11 mouse cellular contexts compared by ENCODE assay signal in the genomic region with DNA sequence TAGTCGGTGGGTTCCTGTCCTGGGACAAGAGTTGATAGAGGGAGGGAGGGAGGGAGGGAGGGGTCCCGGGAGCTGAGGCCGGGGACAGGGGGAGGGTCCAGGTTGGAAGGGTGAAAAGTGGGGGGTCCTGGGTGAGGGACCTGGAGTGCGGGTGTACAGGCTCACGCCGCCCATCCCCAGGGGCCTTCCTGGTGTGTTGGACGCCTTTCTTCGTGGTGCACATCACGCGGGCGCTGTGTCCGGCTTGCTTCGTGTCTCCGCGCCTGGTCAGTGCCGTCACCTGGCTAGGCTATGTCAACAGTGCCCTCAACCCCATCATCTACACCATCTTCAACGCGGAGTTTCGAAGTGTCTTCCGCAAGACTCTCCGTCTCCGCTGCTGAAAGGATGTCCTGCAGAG. TPM values are rescaled to one million over a fixed set of nuclear protein-coding genes. Genes with fewer than 3 reads are reported as not detected.
DNase-seq lines count a peak whose midpoint lies in the region; ATAC-seq and TF ChIP-seq lines count a peak whose summit lies in the region.
"Had no signal": no experiment of that assay in that cellular context is flagged by ENCODE, and none has a peak within 500 bp of the region (broad histone marks: within the 10 kb centered on the region; RNA-seq: fewer than 3 reads in every experiment).

No protein-coding gene starts in this region.

- peaks cover 62% of the 10 kb centered on the region for H3K27me3 ChIP-seq in heart, embryonic 12.5 days (replicated peaks)
- H3K27me3 ChIP-seq in hindbrain, embryonic 13.5 days = peaks cover 70% of the 10 kb centered on the region
- peaks cover 74% of the 10 kb centered on the region for H3K27me3 ChIP-seq in midbrain, embryonic 10.5 days (ENCODE audit: low read depth, poor library complexity, severe bottlenecking)

- H3K4me2 ChIP-seq in heart, embryonic 12.5 days = peak overlapping the region; percentile 74
- H3K4me2 ChIP-seq in hindbrain, embryonic 13.5 days = peak overlapping the region; percentile 65

- H3K36me3 ChIP-seq in heart, embryonic 12.5 days = peaks cover 18% of the 10 kb centered on the region; the same call in 1 of the 2 replicates
- peaks cover 28% of the 10 kb centered on the region for H3K36me3 ChIP-seq in hindbrain, embryonic 13.5 days
- H3K36me3 ChIP-seq in midbrain, embryonic 10.5 days = peaks cover 30% of the 10 kb centered on the region

- no peaks in the 10 kb centered on the region for H3K9me3 ChIP-seq in heart, embryonic 12.5 days (replicated peaks)
- no peaks in the 10 kb centered on the region for H3K9me3 ChIP-seq in hindbrain, embryonic 13.5 days
- H3K9me3 ChIP-seq in midbrain, embryonic 10.5 days (replicated peaks) = no peaks in the 10 kb centered on the region

- peak overlapping the region; percentile 34; the same call in 1 of the 2 replicates for H3K9ac ChIP-seq in heart, embryonic 12.5 days
- peak overlapping the region; percentile 67; the same call in 1 of the 2 replicates for H3K9ac ChIP-seq in hindbrain, embryonic 13.5 days

- H3K4me1 ChIP-seq in heart, embryonic 12.5 days (replicated peaks) = peaks cover 29% of the 10 kb centered on the region
- peaks cover 35% of the 10 kb centered on the region for H3K4me1 ChIP-seq in hindbrain, embryonic 13.5 days (replicated peaks)
- peaks cover 37% of the 10 kb centered on the region for H3K4me1 ChIP-seq in midbrain, embryonic 10.5 days

- intact Hi-C loops in heart, postnatal 36 days (cut with DNase I) = no loop called here

- no peak for ATAC-seq in heart, embryonic 12.5 days (ENCODE audit: insufficient number of reproducible peaks, low FRiP score)
- ATAC-seq in hindbrain, embryonic 13.5 days (ENCODE audit: low FRiP score) = no peak

- WGBS in heart, embryonic 12.5 days = 5% methylated on average over 22 of the region's 22 CpGs
- 5% methylated on average over 21 of the region's 22 CpGs for WGBS in hindbrain, embryonic 13.5 days
- 6% methylated on average over 20 of the region's 22 CpGs for WGBS in midbrain, embryonic 10.5 days

- DNase-seq in heart, postnatal 36 days = no peak
- peak; percentile 27 for DNase-seq in ZHBTc4 (ENCODE audit: low read depth, low spot score)
- no peak for DNase-seq in midbrain, embryonic 10.5 days (ENCODE audit: low spot score)
- no peak for DNase-seq in right cerebral cortex, postnatal 36 days (ENCODE audit: low spot score in 2 of 2)
- DNase-seq in left cerebral cortex, adult 11 months (ENCODE audit: low spot score) = no peak
- DNase-seq in layer of hippocampus, adult 2 months (ENCODE audit: low spot score in 2 of 2) = no peak
- DNase-seq: B cell, adult 2 months; thymus, adult 18-20 months had no signal

- no peak overlapping the region for H3K27ac ChIP-seq in heart, embryonic 12.5 days (ENCODE audit: poor library complexity, severe bottlenecking)
- H3K27ac ChIP-seq in hindbrain, embryonic 13.5 days = no peak overlapping the region
- H3K27ac ChIP-seq in midbrain, embryonic 10.5 days (replicated peaks) = peak overlapping the region; percentile 10; the same call in 1 of the 2 replicates
- no peak overlapping the region for H3K27ac ChIP-seq in layer of hippocampus, adult 2 months

- H3K4me3 ChIP-seq in heart, embryonic 12.5 days = peak overlapping the region; percentile 37
- peak overlapping the region; percentile 39; the same call in 1 of the 2 replicates for H3K4me3 ChIP-seq in hindbrain, embryonic 13.5 days
- peak overlapping the region; percentile 52 for H3K4me3 ChIP-seq in midbrain, embryonic 10.5 days
- no peak overlapping the region for H3K4me3 ChIP-seq in layer of hippocampus, adult 2 months

- TF ChIP-seq CTCF in layer of hippocampus, adult 2 months (conservative IDR thresholded peaks at IDR 0.05) = no peak

RNA-seq across cellular contexts. Expression of a gene that starts 2.7 kb away (rescaled TPM):
- 0.06 and 0.15 TPM in 2 replicates for polyA plus RNA-seq in heart, embryonic 12.5 days (2016; fragmentation: Nextera tagmentation; extraction: Ambion mirVana)
- not detected for total RNA-seq in heart, postnatal 36 days (2021)
- 0.68 and 0.70 TPM in 2 replicates for polyA plus RNA-seq in hindbrain, embryonic 13.5 days (2015; fragmentation: Nextera tagmentation; extraction: Ambion mirVana)
- 0.32 and 0.62 TPM in 2 replicates for polyA plus RNA-seq in midbrain, embryonic 10.5 days (2016; fragmentation: Nextera tagmentation; extraction: Ambion mirVana)
- under 1 TPM; 0.20 to 0.23 TPM for total RNA-seq in layer of hippocampus, adult 2 months (2021)
- total RNA-seq: megakaryocyte-erythroid progenitor cell, adult 5-6 weeks had no signal

RNA-seq across cellular contexts. Expression of a gene that starts 15.5 kb away (rescaled TPM):
- 0.64 TPM in 1 of 2 replicates, not detected in the other for polyA plus RNA-seq in heart, embryonic 12.5 days (2016; fragmentation: Nextera tagmentation; extraction: Ambion mirVana)
- not detected for total RNA-seq in heart, postnatal 36 days (2021)
- 1.5 and 3.2 TPM in 2 replicates for polyA plus RNA-seq in hindbrain, embryonic 13.5 days (2015; fragmentation: Nextera tagmentation; extraction: Ambion mirVana)
- polyA plus RNA-seq in midbrain, embryonic 10.5 days (2016; fragmentation: Nextera tagmentation; extraction: Ambion mirVana) = 0.79 and 2.4 TPM in 2 replicates
- not detected for total RNA-seq in layer of hippocampus, adult 2 months (2021)
- total RNA-seq: megakaryocyte-erythroid progenitor cell, adult 5-6 weeks had no signal

RNA-seq across cellular contexts. Expression of a gene that starts 17.9 kb away (rescaled TPM):
- polyA plus RNA-seq in heart, embryonic 12.5 days (2016; fragmentation: Nextera tagmentation; extraction: Ambion mirVana) = not detected in 2 replicates
- total RNA-seq in heart, postnatal 36 days (2021) = not detected
- polyA plus RNA-seq in hindbrain, embryonic 13.5 days (2015; fragmentation: Nextera tagmentation; extraction: Ambion mirVana) = not detected in 2 replicates
- not detected in 2 replicates for polyA plus RNA-seq in midbrain, embryonic 10.5 days (2016; fragmentation: Nextera tagmentation; extraction: Ambion mirVana)
- not detected for total RNA-seq in layer of hippocampus, adult 2 months (2021)
- total RNA-seq: megakaryocyte-erythroid progenitor cell, adult 5-6 weeks had no signal

RNA-seq across cellular contexts. Expression of a gene that starts 28.2 kb away (rescaled TPM):
- polyA plus RNA-seq in heart, embryonic 12.5 days (2016; fragmentation: Nextera tagmentation; extraction: Ambion mirVana) = 1.1 and 1.7 TPM in 2 replicates
- 1 to 10 TPM; 4.1 to 8.6 TPM for total RNA-seq in heart, postnatal 36 days (2021)
- polyA plus RNA-seq in hindbrain, embryonic 13.5 days (2015; fragmentation: Nextera tagmentation; extraction: Ambion mirVana) = 1.2 and 1.3 TPM in 2 replicates
- 0.58 and 1.4 TPM in 2 replicates for polyA plus RNA-seq in midbrain, embryonic 10.5 days (2016; fragmentation: Nextera tagmentation; extraction: Ambion mirVana)
- 1 to 10 TPM in 1 of 2 experiments, under 1 TPM in 1; 0.56 to 1.3 TPM for total RNA-seq in layer of hippocampus, adult 2 months (2021)

RNA-seq across cellular contexts. Expression of a gene that starts 33.0 kb away (rescaled TPM):
- 34.3 and 35.6 TPM in 2 replicates for polyA plus RNA-seq in heart, embryonic 12.5 days (2016; fragmentation: Nextera tagmentation; extraction: Ambion mirVana)
- total RNA-seq in heart, postnatal 36 days (2021) = 10 to 100 TPM; 16.5 to 17.1 TPM
- 138 and 157 TPM in 2 replicates for polyA plus RNA-seq in hindbrain, embryonic 13.5 days (2015; fragmentation: Nextera tagmentation; extraction: Ambion mirVana)
- 57.4 and 67.2 TPM in 2 replicates for polyA plus RNA-seq in midbrain, embryonic 10.5 days (2016; fragmentation: Nextera tagmentation; extraction: Ambion mirVana)
- 10 to 100 TPM; 74.1 to 77.0 TPM for total RNA-seq in layer of hippocampus, adult 2 months (2021)
